Mouse (Mus musculus) olfactory bulb, adult 2 months (tissue): ENCODE results near the gene Olfr692. TPM values are rescaled to one million over a fixed set of nuclear protein-coding genes. Genes with fewer than 3 reads are reported as not detected.

Experiments used
- H3K27ac ChIP-seq: fragments of 200-500 bp; 2 replicates; pipeline ENCODE4 v1.5.1; 2012; ENCODE audit warnings: low read depth, low read length; ENCODE audit not compliant: insufficient read depth
- H3K4me1 ChIP-seq: fragments of 200-500 bp; 2 replicates; pipeline ENCODE4 v1.6.1; 2012; ENCODE audit warnings: low read length; ENCODE audit not compliant: control insufficient read depth, insufficient read depth
- H3K4me3 ChIP-seq: fragments of 200-500 bp; 2 replicates; pipeline ENCODE4 v1.5.1; 2012; ENCODE audit warnings: mild to moderate bottlenecking, low read depth, low read length, moderate library complexity; ENCODE audit not compliant: insufficient read depth
- CTCF ChIP-seq: fragments of 200-500 bp; IDR thresholded peaks from 2 replicates; pipeline ENCODE4 v1.5.1; 2012; ENCODE audit warnings: low read depth, mild to moderate bottlenecking, low read length, moderate library complexity; ENCODE audit not compliant: insufficient read depth
- POLR2A ChIP-seq: fragments of 200-500 bp; IDR thresholded peaks from 2 replicates; pipeline ENCODE4 v1.6.1; 2012; ENCODE audit warnings: mild to moderate bottlenecking, low read depth, low read length, moderate library complexity; ENCODE audit not compliant: insufficient read depth
- WGBS: fragments of 180-500 bp; shearing (Covaris S2); methylation state at CpG from one replicate; pipeline ENCODE4 v1.1.7; 2018; 5-methylcytosine and 5-hydroxymethylcytosine counted together
- polyA plus RNA-seq: library from polyadenylated mRNA; stranded (reverse); fragments of >200 nt; gene quantifications from 2 replicates; pipeline ENCODE4 v1.2.4, GENCODE M21; 2012; ENCODE audit warnings: low replicate concordance; ENCODE audit not compliant: missing spikeins, insufficient read depth, insufficient read length

Olfr692 gene
- polyA plus RNA-seq, 1 experiment, result not detected

GRCm38 (mm10) chr7:105372912-105373311 lies 4.9 kb downstream of the Olfr692 start:
- Histone ChIP-seq H3K4me1 (no peaks in the 10 kb centered on the region), H3K27ac (no peak overlapping the region), H3K4me3 (no peak overlapping the region)
- TF ChIP-seq POLR2A (no peak), CTCF (no peak)
- 80% methylated on average over 1 of the region's 1 CpGs for WGBS

GRCm38 (mm10) chr7:105373509-105373908 lies 5.5 kb downstream of the Olfr692 start:
- H3K27ac ChIP-seq, result no peak overlapping the region
- WGBS, result 70% methylated on average over 4 of the region's 4 CpGs

GRCm38 (mm10) chr7:105373976-105374375 lies 5.9 kb downstream of the Olfr692 start:
- no peaks in the 10 kb centered on the region for H3K4me1 ChIP-seq
- 95% methylated on average over 3 of the region's 3 CpGs for WGBS

More at GRCm38 (mm10) chr7:105373509-105373908, 5.5 kb downstream of the Olfr692 start:
- H3K4me3 ChIP-seq, result no peak overlapping the region
- no peaks in the 10 kb centered on the region for H3K4me1 ChIP-seq
- TF ChIP-seq CTCF (no peak), POLR2A (no peak)

GRCm38 (mm10) chr7:105374866-105375265 lies 6.8 kb downstream of the Olfr692 start, which contains the start of gene Gm5901:
Gene Gm5901, plus strand, starts transcription at chr7:105375038.
- H3K27ac ChIP-seq, result no peak within 1 kb of the TSS
- TF ChIP-seq POLR2A, result no peak
- TF ChIP-seq CTCF, result no peak
- H3K4me1 ChIP-seq, result no peaks in the 10 kb centered on the region
- no peak within 1 kb of the TSS for H3K4me3 ChIP-seq
- 94% methylated on average over 1 of the region's 1 CpGs for WGBS

More at GRCm38 (mm10) chr7:105373976-105374375, 5.9 kb downstream of the Olfr692 start:
- H3K27ac ChIP-seq, result no peak overlapping the region
- H3K4me3 ChIP-seq, result no peak overlapping the region
- TF ChIP-seq CTCF, result no peak
- TF ChIP-seq POLR2A, result no peak

GRCm38 (mm10) chr7:105380329-105380728 lies 12.3 kb downstream of the Olfr692 start:
- Histone ChIP-seq H3K27ac (no peak overlapping the region), H3K4me1 (no peaks in the 10 kb centered on the region), H3K4me3 (no peak overlapping the region)
- 96% methylated on average over 3 of the region's 3 CpGs for WGBS
- TF ChIP-seq CTCF (no peak), POLR2A (no peak)

GRCm38 (mm10) chr7:105387696-105388095 lies 19.7 kb downstream of the Olfr692 start:
- H3K27ac ChIP-seq, result no peak overlapping the region
- no peaks in the 10 kb centered on the region for H3K4me1 ChIP-seq
- 96% methylated on average over 2 of the region's 2 CpGs for WGBS
- H3K4me3 ChIP-seq, result no peak overlapping the region
- TF ChIP-seq POLR2A, result no peak
- no peak for TF ChIP-seq CTCF

GRCm38 (mm10) chr7:105390236-105390635 lies 22.2 kb downstream of the Olfr692 start:
- H3K4me1 ChIP-seq, result no peaks in the 10 kb centered on the region
- no peak overlapping the region for H3K4me3 ChIP-seq
- TF ChIP-seq CTCF (no peak), POLR2A (no peak)
- no peak overlapping the region for H3K27ac ChIP-seq
- 85% methylated on average over 2 of the region's 2 CpGs for WGBS

- WGBS, result 78% methylated on average over 1 of the region's 1 CpGs
Measured at GRCm38 (mm10) chr7:105394606-105395005, 26.6 kb downstream of the Olfr692 start.

GRCm38 (mm10) chr7:105395131-105395820 lies 27.2 kb downstream of the Olfr692 start:
- Histone ChIP-seq H3K4me3 (no peak overlapping the region), H3K27ac (no peak overlapping the region), H3K4me1 (peaks cover 6% of the 10 kb centered on the region; the same call in 1 of the 2 replicates)
- TF ChIP-seq POLR2A (no peak), CTCF (no peak)

More at GRCm38 (mm10) chr7:105394606-105395005, 26.6 kb downstream of the Olfr692 start:
- no peak for TF ChIP-seq POLR2A
- no peak for TF ChIP-seq CTCF
- Histone ChIP-seq H3K4me1 (peaks cover 6% of the 10 kb centered on the region; the same call in 1 of the 2 replicates), H3K27ac (no peak overlapping the region), H3K4me3 (no peak overlapping the region)

GRCm38 (mm10) chr7:105396126-105396525 lies 28.1 kb downstream of the Olfr692 start:
- no peak for TF ChIP-seq CTCF
- TF ChIP-seq POLR2A, result no peak
- H3K27ac ChIP-seq, result no peak overlapping the region
- H3K4me1 ChIP-seq, result peaks cover 6% of the 10 kb centered on the region; the same call in 1 of the 2 replicates
- H3K4me3 ChIP-seq, result no peak overlapping the region
